Mouse (Mus musculus) lung, adult 2 months (tissue): ENCODE data around the gene Cars.

Source experiments
- CTCF ChIP-seq: fragments of 200-500 bp; IDR thresholded peaks from 2 replicates; pipeline ENCODE4 v1.5.1; 2011; ENCODE audit warnings: mild to moderate bottlenecking, low read length, control low read depth; ENCODE audit not compliant: insufficient read depth
- POLR2A ChIP-seq: fragments of 200-500 bp; IDR thresholded peaks from 2 replicates; pipeline ENCODE4 v1.6.1; 2011; ENCODE audit warnings: low read depth, mild to moderate bottlenecking, control low read depth, low read length, borderline replicate concordance; ENCODE audit errors: extremely low read depth

DNA sequence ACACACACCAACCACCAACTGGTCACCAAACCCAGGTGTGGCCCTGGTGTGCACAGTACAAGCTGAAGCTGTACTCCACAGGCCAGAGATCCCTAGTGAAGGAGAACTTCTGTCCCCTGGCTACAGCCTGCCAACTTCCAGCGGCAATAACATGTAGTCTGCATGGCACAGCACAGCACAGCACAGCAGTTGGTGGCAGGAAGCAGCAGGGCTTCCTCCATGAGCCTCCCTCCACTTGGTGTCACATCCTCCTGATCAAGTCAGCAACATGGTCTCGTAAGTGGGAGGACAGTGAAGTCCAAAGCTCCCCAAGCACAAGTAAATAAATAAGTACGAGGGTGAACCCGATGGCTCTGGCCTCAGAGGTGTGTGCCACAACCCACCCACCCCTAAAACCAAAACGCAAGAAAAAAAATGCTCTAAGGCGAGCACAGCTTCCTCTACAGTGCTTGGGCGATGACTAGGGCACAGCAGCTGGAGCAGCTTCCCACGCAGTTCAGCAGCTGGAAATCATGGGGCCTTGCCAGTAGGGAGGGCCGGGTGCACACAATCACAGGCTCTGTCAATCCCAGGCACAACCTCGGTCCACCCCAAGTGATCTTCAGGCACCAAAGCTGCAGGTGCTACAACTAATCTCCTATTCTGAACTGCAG is 86.0 kb downstream of the Cars start:
- TF ChIP-seq POLR2A, result no peak
- no peak for TF ChIP-seq CTCF
